Mouse (Mus musculus) kidney, postnatal 0 days (tissue): ENCODE measurements around the gene Fam155a. TPM values are rescaled to one million over a fixed set of nuclear protein-coding genes. Genes with fewer than 3 reads are reported as not detected.
A peak's percentile ranks its signal among the peaks of the same experiment; 100 is the strongest.

Experiments used
- ATAC-seq: fragments of 200-750 bp; cut with Nextera tagmentation; replicated peaks from 2 replicates; pipeline ENCODE4 v1.8.0; 2017; ENCODE audit warnings: low read depth, moderate number of reproducible peaks, moderate TSS enrichment, moderate library complexity; ENCODE audit not compliant: low FRiP score
- DNase-seq: peaks from one replicate; pipeline ENCODE4 v3.0.0-alpha.2; 2016; ENCODE audit warnings: low spot score
- H3K27ac ChIP-seq: fragments of 300-500 bp; sonication (generic); 2 replicates; pipeline ENCODE4 v1.5.1; 2014; ENCODE audit warnings: mild to moderate bottlenecking
- H3K27me3 ChIP-seq: fragments of 300-500 bp; sonication (generic); 2 replicates; pipeline ENCODE4 v1.6.1; 2014; ENCODE audit warnings: low read length, mixed read lengths; ENCODE audit not compliant: insufficient read depth
- H3K36me3 ChIP-seq: fragments of 300-500 bp; sonication (generic); 2 replicates; pipeline ENCODE4 v1.6.1; 2014; ENCODE audit warnings: low read length, mixed read lengths; ENCODE audit not compliant: insufficient read depth
- H3K4me1 ChIP-seq: fragments of 300-500 bp; sonication (generic); replicated peaks from 2 replicates; pipeline ENCODE4 v1.6.1; 2014; ENCODE audit warnings: antibody characterized with exemption, low read length, mixed read lengths; ENCODE audit not compliant: insufficient read depth
- H3K4me2 ChIP-seq: fragments of 300-500 bp; sonication (generic); 2 replicates; pipeline ENCODE4 v1.6.1; 2014; ENCODE audit warnings: mild to moderate bottlenecking, low read length, moderate library complexity, mixed read lengths
- H3K4me3 ChIP-seq: fragments of 300-500 bp; sonication (generic); replicated peaks from 2 replicates; pipeline ENCODE4 v1.5.1; 2014; ENCODE audit warnings: low read depth, low read length
- H3K9ac ChIP-seq: fragments of 300-500 bp; sonication (generic); 2 replicates; pipeline ENCODE4 v1.6.1; 2014; ENCODE audit warnings: low read depth, low read length
- H3K9me3 ChIP-seq: fragments of 300-500 bp; sonication (generic); replicated peaks from 2 replicates; pipeline ENCODE4 v1.6.1; 2016; ENCODE audit warnings: low read length, inconsistent platforms, mixed read lengths
- CTCF ChIP-seq: IDR thresholded peaks from 2 replicates; pipeline ENCODE4 v1.5.1; 2016; ENCODE audit warnings: antibody characterized with exemption, low read depth, mild to moderate bottlenecking, moderate library complexity
- WGBS: fragments of 180-500 bp; shearing (Covaris S2); extraction: QIAGEN DNeasy Blood & Tissue Kit; methylation state at CpG from one replicate; pipeline ENCODE4 v1.1.7; 2014; 5-methylcytosine and 5-hydroxymethylcytosine counted together
- polyA plus RNA-seq: library from polyadenylated mRNA; unstranded; fragments of >200 nt; fragmentation: Nextera tagmentation; extraction: Ambion mirVana; gene quantifications from 2 replicates; pipeline ENCODE4 v1.2.1, GENCODE M21; 2015

Fam155a gene
- polyA plus RNA-seq, 1 experiment from 2014 or later = 0.14 TPM

GRCm38 (mm10) chr8:9408480-9408879 is 362.5 kb downstream of the Fam155a start:
- WGBS = 23% methylated on average over 5 of the region's 5 CpGs
- no peak for ATAC-seq

GRCm38 (mm10) chr8:9406204-9406603 is 364.8 kb downstream of the Fam155a start:
- no peak for TF ChIP-seq CTCF
- Histone ChIP-seq H3K9me3 (no peaks in the 10 kb centered on the region), H3K4me3 (no peak overlapping the region), H3K9ac (no peak overlapping the region), H3K36me3 (no peaks in the 10 kb centered on the region), H3K27me3 (no peaks in the 10 kb centered on the region), H3K4me1 (no peaks in the 10 kb centered on the region), H3K4me2 (no peak overlapping the region), H3K27ac (no peak overlapping the region)
- 88% methylated on average over 6 of the region's 6 CpGs for WGBS
- DNase-seq (no peak), ATAC-seq (no peak)

More at GRCm38 (mm10) chr8:9408480-9408879, 362.5 kb downstream of the Fam155a start:
- H3K27me3 ChIP-seq = no peaks in the 10 kb centered on the region
- H3K4me1 ChIP-seq = no peaks in the 10 kb centered on the region
- H3K4me3 ChIP-seq = no peak overlapping the region
- DNase-seq = no peak
- no peaks in the 10 kb centered on the region for H3K36me3 ChIP-seq
- H3K4me2 ChIP-seq = no peak overlapping the region
- no peak for TF ChIP-seq CTCF
- H3K9me3 ChIP-seq = no peaks in the 10 kb centered on the region
- H3K27ac ChIP-seq = no peak overlapping the region
- H3K9ac ChIP-seq = no peak overlapping the region

GRCm38 (mm10) chr8:9404651-9405050 is 366.3 kb downstream of the Fam155a start:
- Histone ChIP-seq H3K36me3 (no peaks in the 10 kb centered on the region), H3K9ac (no peak overlapping the region), H3K9me3 (no peaks in the 10 kb centered on the region), H3K4me3 (no peak overlapping the region), H3K27ac (no peak overlapping the region), H3K4me1 (no peaks in the 10 kb centered on the region), H3K27me3 (no peaks in the 10 kb centered on the region), H3K4me2 (no peak overlapping the region)
- TF ChIP-seq CTCF = no peak
- no peak for ATAC-seq
- 50% methylated on average over 3 of the region's 3 CpGs for WGBS
- DNase-seq = no peak

- Histone ChIP-seq H3K36me3 (no peaks in the 10 kb centered on the region), H3K4me1 (no peaks in the 10 kb centered on the region), H3K4me2 (no peak overlapping the region), H3K4me3 (no peak overlapping the region), H3K27ac (no peak overlapping the region), H3K9me3 (no peaks in the 10 kb centered on the region), H3K27me3 (no peaks in the 10 kb centered on the region), H3K9ac (no peak overlapping the region)
- ATAC-seq = no peak
- WGBS = 57% methylated on average over 4 of the region's 4 CpGs
- TF ChIP-seq CTCF = no peak
- no peak for DNase-seq
Observed at GRCm38 (mm10) chr8:9402393-9402792, 368.6 kb downstream of the Fam155a start.

GRCm38 (mm10) chr8:9398606-9399263 is 372.2 kb downstream of the Fam155a start:
- Histone ChIP-seq H3K9me3 (no peaks in the 10 kb centered on the region), H3K9ac (no peak overlapping the region), H3K27ac (no peak overlapping the region), H3K4me2 (no peak overlapping the region), H3K4me3 (no peak overlapping the region), H3K27me3 (no peaks in the 10 kb centered on the region), H3K4me1 (no peaks in the 10 kb centered on the region), H3K36me3 (no peaks in the 10 kb centered on the region)
- DNase-seq = no peak
- WGBS = 87% methylated on average over 3 of the region's 3 CpGs
- TF ChIP-seq CTCF = no peak
- no peak for ATAC-seq

GRCm38 (mm10) chr8:9398040-9398439 is 372.9 kb downstream of the Fam155a start:
- H3K9ac ChIP-seq = no peak overlapping the region
- no peaks in the 10 kb centered on the region for H3K9me3 ChIP-seq
- H3K4me1 ChIP-seq = no peaks in the 10 kb centered on the region
- ATAC-seq (no peak), DNase-seq (no peak)
- H3K4me2 ChIP-seq = no peak overlapping the region
- TF ChIP-seq CTCF = peak; percentile 5; the same call in 1 of the 2 replicates
- no peak overlapping the region for H3K27ac ChIP-seq
- H3K36me3 ChIP-seq = no peaks in the 10 kb centered on the region
- no peaks in the 10 kb centered on the region for H3K27me3 ChIP-seq
- no peak overlapping the region for H3K4me3 ChIP-seq
- WGBS = 53% methylated on average over 6 of the region's 6 CpGs

GRCm38 (mm10) chr8:9394670-9395069 is 376.3 kb downstream of the Fam155a start:
- H3K36me3 ChIP-seq = no peaks in the 10 kb centered on the region
- WGBS = 85% methylated on average over 5 of the region's 5 CpGs
- no peak for DNase-seq
- no peak for TF ChIP-seq CTCF
- no peak overlapping the region for H3K27ac ChIP-seq
- H3K4me2 ChIP-seq = no peak overlapping the region
- H3K27me3 ChIP-seq = no peaks in the 10 kb centered on the region
- no peak overlapping the region for H3K9ac ChIP-seq
- no peak overlapping the region for H3K4me3 ChIP-seq
- ATAC-seq = no peak
- H3K9me3 ChIP-seq = no peaks in the 10 kb centered on the region
- no peaks in the 10 kb centered on the region for H3K4me1 ChIP-seq
